Mouse (Mus musculus) erythroblast, embryonic 14.5 days (primary cell): Measurements from ENCODE around the gene Gm17651.

Experiments used
- GATA1 ChIP-seq: IDR thresholded peaks from 2 replicates; pipeline ENCODE4 v1.6.1; 2012; ENCODE audit warnings: low read length, inconsistent platforms, mixed read lengths
- TAL1 ChIP-seq: IDR thresholded peaks from 3 replicates; pipeline ENCODE4 v1.6.1; 2012; ENCODE audit warnings: low read length, inconsistent platforms, mixed read lengths

- TF ChIP-seq TAL1 (no peak), GATA1 (no peak)
These were observed 16.1 kb upstream of the Gm17651 start for GRCm38 (mm10) chr3:97690590-97690989.
